Mouse (Mus musculus): ENCODE data around the gene Elk1. TPM values are rescaled to one million over a fixed set of nuclear protein-coding genes. Genes with fewer than 3 reads are reported as not detected.
A peak's percentile ranks its signal among the peaks of the same experiment; 100 is the strongest.

The Elk1 gene
- total RNA-seq (2021), result 10 to 100 TPM; 90.7 to 95.4 TPM

GRCm38 (mm10) chrX:20950191-20950880, at the start of gene Elk1:
Gene Elk1 (minus strand): TSS chrX:20950608.
- DNase-seq, result peak; percentile 78 to 79

GRCm38 (mm10) chrX:20980901-20981300, 30.5 kb upstream of the Elk1 start:
- DNase-seq, result no peak

GRCm38 (mm10) chrX:20961477-20962378, 11.3 kb upstream of the Elk1 start, which contains the start of gene Uxt:
Gene Uxt (minus strand): TSS chrX:20962017.
- DNase-seq, result peak; percentile 85 to 90

GRCm38 (mm10) chrX:20946055-20946454, 4.4 kb downstream of the Elk1 start:
- peak; percentile 49 to 59 for DNase-seq

- no peak for DNase-seq
Observed at GRCm38 (mm10) chrX:20931963-20932362, 18.4 kb downstream of the Elk1 start.

GRCm38 (mm10) chrX:20931364-20931763, 19.0 kb downstream of the Elk1 start, which contains the start of gene Cfp:
Gene Cfp (minus strand): TSS chrX:20931555.
- no peak for DNase-seq

GRCm38 (mm10) chrX:20929859-20930258, 20.5 kb downstream of the Elk1 start:
- DNase-seq, result no peak

- DNase-seq, result no peak
Observed at GRCm38 (mm10) chrX:20924976-20925375, 25.4 kb downstream of the Elk1 start.

- DNase-seq, result no peak
Observed at GRCm38 (mm10) chrX:20923506-20923905, 26.9 kb downstream of the Elk1 start.

GRCm38 (mm10) chrX:20921366-20921765, 29.0 kb downstream of the Elk1 start:
- DNase-seq, result no peak

GRCm38 (mm10) chrX:20920844-20921364, 29.5 kb downstream of the Elk1 start, which contains the start of gene Syn1:
Gene Syn1 (minus strand): TSS chrX:20921004.
- peak; percentile 80 to 87 for DNase-seq

GRCm38 (mm10) chrX:20920249-20920843, 30.1 kb downstream of the Elk1 start:
- DNase-seq, result no peak

GRCm38 (mm10) chrX:20915075-20915474, 35.3 kb downstream of the Elk1 start:
- no peak for DNase-seq

GRCm38 (mm10) chrX:20913726-20914125, 36.7 kb downstream of the Elk1 start:
- DNase-seq, result no peak

- DNase-seq, result no peak
Observed at GRCm38 (mm10) chrX:20910074-20910473, 40.3 kb downstream of the Elk1 start.

Other genes starting within 250 kb of the Elk1 start
- gene Usp11, start 246.7 kb downstream of the Elk1 start, total RNA-seq (2021), result 100 to 1,000 TPM; 111 to 113 TPM
- 100 to 1,000 TPM; 186 to 190 TPM for gene Araf, start 152.8 kb downstream of the Elk1 start, total RNA-seq (2021)
- gene Timp1, start 80.4 kb downstream of the Elk1 start, total RNA-seq (2021), result under 1 TPM; 0.42 to 0.63 TPM
- 100 to 1,000 TPM; 444 to 469 TPM for gene Syn1, start 29.6 kb downstream of the Elk1 start, total RNA-seq (2021)
- 10 to 100 TPM; 15.0 to 22.8 TPM for gene Cfp, start 19.1 kb downstream of the Elk1 start, total RNA-seq (2021)
- 10 to 100 TPM; 11.5 to 12.2 TPM for gene Uxt, start 11.4 kb upstream of the Elk1 start, total RNA-seq (2021)
- gene Zfp182, start 111.7 kb upstream of the Elk1 start, total RNA-seq (2021), result 10 to 100 TPM; 10.2 to 13.5 TPM
- gene Spaca5, start 117.8 kb upstream of the Elk1 start, total RNA-seq (2021), result not detected
- 1 to 10 TPM; 3.0 to 3.8 TPM for gene Zfp300, start 138.9 kb upstream of the Elk1 start, total RNA-seq (2021)
- not detected for gene Ssxa1, start 165.2 kb upstream of the Elk1 start, total RNA-seq (2021)
- not detected for gene Gm21876, start 225.0 kb upstream of the Elk1 start, total RNA-seq (2021)

All from layer of hippocampus, postnatal 36 days (tissue).